Mouse (Mus musculus) MEL (cell line): ENCODE data around the gene Hist2h3b. TPM values are rescaled to one million over a fixed set of nuclear protein-coding genes. Genes with fewer than 3 reads are reported as not detected.
A peak's percentile ranks its signal among the peaks of the same experiment; 100 is the strongest.

Source experiments
- DNase-seq: peaks from one replicate; pipeline ENCODE4 v3.0.0; 2011; ENCODE audit warnings: low read depth, low spot score
- H3K27ac ChIP-seq: 2 replicates; pipeline ENCODE4 v1.5.1; 2012; ENCODE audit warnings: low read depth, mild to moderate bottlenecking, control low read depth, low read length, moderate library complexity; ENCODE audit not compliant: control insufficient read depth
- H3K27me3 ChIP-seq, 2 experiments: fragments of 150-350 bp in 1 of 2; sonication (generic) in 1 of 2; 2 replicates each; pipeline ENCODE4 v1.6.1; 2012; ENCODE audit warnings: low read length in 2 of 2, mild to moderate bottlenecking in 2 of 2, improper control_type of control experiment in 1 of 2, moderate library complexity in 1 of 2; ENCODE audit not compliant: insufficient read depth in 2 of 2, control insufficient read depth in 1 of 2
- H3K36me3 ChIP-seq, 2 experiments: 2 replicates each; pipeline ENCODE4 v1.6.1; 2012 to 2014; ENCODE audit warnings: low read length in 2 of 2, improper control_type of control experiment in 1 of 2, inconsistent platforms in 1 of 2, mild to moderate bottlenecking in 1 of 2; ENCODE audit not compliant: insufficient read depth in 2 of 2, control insufficient read depth in 1 of 2
- H3K4me1 ChIP-seq, 2 experiments: fragments of 150-350 bp in 1 of 2; sonication (generic) in 1 of 2; 2 replicates each; pipeline ENCODE4 v1.6.1; 2012; ENCODE audit warnings: low read length in 2 of 2, improper control_type of control experiment in 1 of 2, mild to moderate bottlenecking in 1 of 2; ENCODE audit not compliant: insufficient read depth in 2 of 2, control insufficient read depth in 1 of 2
- H3K4me3 ChIP-seq, 2 experiments: fragments of 150-350 bp in 1 of 2; sonication (generic) in 1 of 2; 2 replicates each; pipeline ENCODE4 v1.5.1; 2012; ENCODE audit warnings: low read depth in 2 of 2, low read length in 2 of 2, mild to moderate bottlenecking in 2 of 2, moderate library complexity in 2 of 2, control low read depth in 1 of 2, improper control_type of control experiment in 1 of 2; ENCODE audit not compliant: control insufficient read depth in 1 of 2, insufficient read depth in 1 of 2
- H3K79me2 ChIP-seq: 2 replicates; pipeline ENCODE4 v1.6.1; 2012; ENCODE audit warnings: mild to moderate bottlenecking, low read length, moderate library complexity; ENCODE audit not compliant: control insufficient read depth, poor library complexity, insufficient read depth
- H3K9ac ChIP-seq: 2 replicates; pipeline ENCODE4 v1.6.1; 2012; ENCODE audit warnings: low read depth, mild to moderate bottlenecking, control low read depth, low read length, moderate library complexity; ENCODE audit not compliant: control insufficient read depth, poor library complexity, severe bottlenecking
- H3K9me3 ChIP-seq: fragments of 150-350 bp; sonication (generic); replicated peaks from 2 replicates; pipeline ENCODE4 v1.6.1; 2012; ENCODE audit warnings: mild to moderate bottlenecking, low read length, improper control_type of control experiment, moderate library complexity; ENCODE audit not compliant: insufficient read depth
- BHLHE40 ChIP-seq: IDR thresholded peaks from 2 replicates; pipeline ENCODE4 v1.6.1; 2012; ENCODE audit warnings: low read depth, mild to moderate bottlenecking, inconsistent platforms, low read length, improper control_type of control experiment, borderline replicate concordance
- CTCF ChIP-seq, 3 experiments: IDR thresholded peaks in 2 of 3; conservative IDR thresholded peaks in 1 of 3; 2 replicates each; pipeline ENCODE4 v1.5.1; 2011 to 2012; ENCODE audit warnings: low read length in 3 of 3, low read depth in 2 of 3, mild to moderate bottlenecking in 2 of 3, improper control_type of control experiment in 1 of 3, inconsistent platforms in 1 of 3, mixed read lengths in 1 of 3, moderate library complexity in 1 of 3; ENCODE audit not compliant: control insufficient read depth in 1 of 3, insufficient read depth in 1 of 3, poor library complexity in 1 of 3, severe bottlenecking in 1 of 3
- ELF1 ChIP-seq: IDR thresholded peaks from 2 replicates; pipeline ENCODE4 v1.6.1; 2014; ENCODE audit warnings: low read depth, mild to moderate bottlenecking, inconsistent platforms, low read length, improper control_type of control experiment, moderate library complexity
- EP300 ChIP-seq, 2 experiments: IDR thresholded peaks; 2 replicates each; pipeline ENCODE4 v1.6.1; 2011; ENCODE audit warnings: improper control_type of control experiment in 2 of 2, low read length in 2 of 2, low read depth in 1 of 2, mild to moderate bottlenecking in 1 of 2
- ETS1 ChIP-seq: IDR thresholded peaks from 2 replicates; pipeline ENCODE4 v1.6.1; 2012; ENCODE audit warnings: low read depth, mild to moderate bottlenecking, inconsistent platforms, low read length, improper control_type of control experiment, moderate library complexity
- GABPA ChIP-seq: IDR thresholded peaks from 2 replicates; pipeline ENCODE4 v1.6.1; 2012; ENCODE audit warnings: low read depth, mild to moderate bottlenecking, inconsistent platforms, low read length, improper control_type of control experiment, moderate library complexity
- MAX ChIP-seq: IDR thresholded peaks from 2 replicates; pipeline ENCODE4 v1.6.1; 2011; ENCODE audit warnings: low read length, improper control_type of control experiment
- MYB ChIP-seq: IDR thresholded peaks from 2 replicates; pipeline ENCODE4 v1.6.1; 2011; ENCODE audit warnings: mild to moderate bottlenecking, low read depth, low read length, improper control_type of control experiment
- NELFE ChIP-seq: IDR thresholded peaks from 2 replicates; pipeline ENCODE4 v1.6.1; 2011; ENCODE audit warnings: low read depth, low read length, improper control_type of control experiment
- NRF1 ChIP-seq: IDR thresholded peaks from 2 replicates; pipeline ENCODE4 v1.6.1; 2014; ENCODE audit warnings: low read depth, mild to moderate bottlenecking, inconsistent platforms, low read length, improper control_type of control experiment, moderate library complexity; ENCODE audit not compliant: poor library complexity, insufficient read depth, severe bottlenecking
- POLR2A ChIP-seq, 2 experiments: IDR thresholded peaks; 2 replicates each; pipeline ENCODE4 v1.6.1; 2011 to 2012; ENCODE audit warnings: low read length in 2 of 2, mild to moderate bottlenecking in 2 of 2, control low read depth in 1 of 2, improper control_type of control experiment in 1 of 2, low read depth in 1 of 2, moderate library complexity in 1 of 2; ENCODE audit not compliant: control insufficient read depth in 1 of 2, insufficient read depth in 1 of 2, poor library complexity in 1 of 2
- POLR2AphosphoS2 ChIP-seq: IDR thresholded peaks from 2 replicates; pipeline ENCODE4 v1.6.1; 2011; ENCODE audit warnings: low read length, improper control_type of control experiment
- POLR2AphosphoS5 ChIP-seq: IDR thresholded peaks from 2 replicates; pipeline ENCODE4 v1.6.1; 2012; ENCODE audit warnings: low read depth, borderline replicate concordance, mild to moderate bottlenecking, inconsistent platforms, low read length, moderate library complexity, mixed read lengths
- RAD21 ChIP-seq: IDR thresholded peaks from 2 replicates; pipeline ENCODE4 v1.6.1; 2011; ENCODE audit warnings: mild to moderate bottlenecking, low read depth, low read length, improper control_type of control experiment
- RCOR1 ChIP-seq: IDR thresholded peaks from 2 replicates; pipeline ENCODE4 v1.6.1; 2012; ENCODE audit warnings: low read depth, mild to moderate bottlenecking, inconsistent platforms, low read length, improper control_type of control experiment
- SIN3A ChIP-seq: IDR thresholded peaks from 2 replicates; pipeline ENCODE4 v1.6.1; 2012; ENCODE audit warnings: low read length, improper control_type of control experiment, inconsistent platforms
- TAL1 ChIP-seq: IDR thresholded peaks from 2 replicates; pipeline ENCODE4 v1.6.1; 2012; ENCODE audit warnings: mild to moderate bottlenecking, inconsistent platforms, low read length, moderate library complexity, mixed read lengths
- TCF12 ChIP-seq: IDR thresholded peaks from 2 replicates; pipeline ENCODE4 v1.6.1; 2014; ENCODE audit warnings: low read depth, mild to moderate bottlenecking, inconsistent platforms, low read length, improper control_type of control experiment, moderate library complexity
- UBTF ChIP-seq: IDR thresholded peaks from 2 replicates; pipeline ENCODE4 v1.6.1; 2012; ENCODE audit warnings: low read depth, mild to moderate bottlenecking, inconsistent platforms, low read length, improper control_type of control experiment, moderate library complexity, borderline replicate concordance; ENCODE audit not compliant: insufficient read depth
- USF1 ChIP-seq: IDR thresholded peaks from 2 replicates; pipeline ENCODE4 v1.6.1; 2014; ENCODE audit warnings: low read depth, mild to moderate bottlenecking, inconsistent platforms, low read length, improper control_type of control experiment, moderate library complexity
- ZC3H11A ChIP-seq: IDR thresholded peaks from 2 replicates; pipeline ENCODE4 v1.6.1; 2012; ENCODE audit warnings: low read depth, mild to moderate bottlenecking, inconsistent platforms, low read length, improper control_type of control experiment
- polyA plus RNA-seq, 2 experiments: library from polyadenylated mRNA; stranded (reverse) in 1 of 2; unstranded in 1 of 2; fragments of >175 nt in 1 of 2; fragments of >200 nt in 1 of 2; gene quantifications; 2 replicates each; pipeline versions ENCODE4 v1.2.1 to v1.2.4; 2012; ENCODE audit warnings: low replicate concordance in 2 of 2, low read depth in 1 of 2; ENCODE audit not compliant: insufficient read length in 2 of 2, insufficient read depth in 1 of 2, missing spikeins in 1 of 2
- total RNA-seq: library from RNA; depleted of rRNA; stranded (reverse); fragments of 300-350 nt; gene quantifications from 2 replicates; pipeline ENCODE4 v1.2.3, GENCODE M21; 2012

Hist2h3b gene
- total and polyA plus RNA-seq, 3 experiments = 71.7 to 3,962 TPM; not detected in 1

- no peaks in the 10 kb centered on the region for H3K79me2 ChIP-seq
- no peaks in the 10 kb centered on the region for H3K9me3 ChIP-seq
- peak; percentile 60 for DNase-seq
- H3K4me1 ChIP-seq = peaks cover 11 to 25% of the 10 kb centered on the region in 2 experiments
- no peak overlapping the region for H3K9ac ChIP-seq
- no peaks in the 10 kb centered on the region for H3K27me3 ChIP-seq
- H3K27ac ChIP-seq = no peak overlapping the region
- H3K36me3 ChIP-seq = peaks cover 0 to 25% of the 10 kb centered on the region in 2 experiments; a peak in 2 of 4 replicates
- H3K4me3 ChIP-seq = no peak overlapping the region
- TF ChIP-seq BHLHE40 (no peak), TAL1 (peak; percentile 79)
- TF ChIP-seq, all 39 proteins: peak for 1
Observed at GRCm38 (mm10) chr3:96230910-96231757, 37.3 kb upstream of the Hist2h3b start.

- H3K27me3 ChIP-seq = no peaks in the 10 kb centered on the region
- H3K27ac ChIP-seq = no peak overlapping the region
- H3K4me3 ChIP-seq = no peak overlapping the region
- peaks cover 0 to 22% of the 10 kb centered on the region in 2 experiments; a peak in 2 of 4 replicates for H3K36me3 ChIP-seq
- H3K9ac ChIP-seq = no peak overlapping the region
- no peak for DNase-seq
- H3K79me2 ChIP-seq = no peaks in the 10 kb centered on the region
- peaks cover 11 to 25% of the 10 kb centered on the region in 2 experiments for H3K4me1 ChIP-seq
- TF ChIP-seq POLR2A (IDR thresholded peaks at IDR 0.05; ENCODE audit: control insufficient read depth in 1 of 2, insufficient read depth in 1 of 2, low read depth in 1 of 2, low read length in 2 of 2, poor library complexity in 1 of 2) (no peak), TCF12 (no peak), MYB (no peak), UBTF (no peak), RAD21 (no peak), ELF1 (no peak), GABPA (no peak), ETS1 (no peak), USF1 (no peak), EP300 (IDR thresholded peaks at IDR 0.05; ENCODE audit: low read depth in 1 of 2, low read length in 2 of 2) (no peak)
- TF ChIP-seq, all 39 proteins: peak for 0
- no peaks in the 10 kb centered on the region for H3K9me3 ChIP-seq
Observed at GRCm38 (mm10) chr3:96231758-96232120, 36.7 kb upstream of the Hist2h3b start.

GRCm38 (mm10) chr3:96234914-96235313 lies 33.5 kb upstream of the Hist2h3b start:
- peak; percentile 52 for DNase-seq
- no peak overlapping the region for H3K4me3 ChIP-seq
- H3K4me1 ChIP-seq = peaks cover 11 to 28% of the 10 kb centered on the region in 2 experiments
- H3K9me3 ChIP-seq = no peaks in the 10 kb centered on the region
- H3K36me3 ChIP-seq = peaks cover 0 to 24% of the 10 kb centered on the region in 2 experiments; a peak in 2 of 4 replicates
- TF ChIP-seq POLR2AphosphoS5 (no peak), NELFE (no peak), SIN3A (no peak), NRF1 (no peak), RCOR1 (no peak), POLR2AphosphoS2 (no peak), MYB (no peak), ETS1 (no peak), CTCF (IDR thresholded peaks at IDR 0.05 in 2 of 3, conservative IDR thresholded peaks at IDR 0.05 in 1 of 3; ENCODE audit: control insufficient read depth in 1 of 3, insufficient read depth in 1 of 3, low read depth in 2 of 3, low read length in 3 of 3, poor library complexity in 1 of 3, severe bottlenecking in 1 of 3) (no peak), TCF12 (no peak), RAD21 (no peak), UBTF (no peak), ZC3H11A (no peak), MAX (no peak)
- no peak overlapping the region for H3K9ac ChIP-seq
- no peaks in the 10 kb centered on the region for H3K27me3 ChIP-seq
- no peak overlapping the region for H3K27ac ChIP-seq
- peaks cover 4% of the 10 kb centered on the region; the same call in 1 of the 2 replicates for H3K79me2 ChIP-seq
